Mouse (Mus musculus): ENCODE measurements around the gene Hcn2. TPM values are rescaled to one million over a fixed set of nuclear protein-coding genes. Genes with fewer than 3 reads are reported as not detected.
"Not testable (repeated sequence)": the region's sequence is repeated elsewhere in the genome, so short reads cannot be mapped to it uniquely, and the experiment has no call there.

Hcn2 gene
- total RNA-seq, 1 experiment from 2014 or later = not detected

DNA sequence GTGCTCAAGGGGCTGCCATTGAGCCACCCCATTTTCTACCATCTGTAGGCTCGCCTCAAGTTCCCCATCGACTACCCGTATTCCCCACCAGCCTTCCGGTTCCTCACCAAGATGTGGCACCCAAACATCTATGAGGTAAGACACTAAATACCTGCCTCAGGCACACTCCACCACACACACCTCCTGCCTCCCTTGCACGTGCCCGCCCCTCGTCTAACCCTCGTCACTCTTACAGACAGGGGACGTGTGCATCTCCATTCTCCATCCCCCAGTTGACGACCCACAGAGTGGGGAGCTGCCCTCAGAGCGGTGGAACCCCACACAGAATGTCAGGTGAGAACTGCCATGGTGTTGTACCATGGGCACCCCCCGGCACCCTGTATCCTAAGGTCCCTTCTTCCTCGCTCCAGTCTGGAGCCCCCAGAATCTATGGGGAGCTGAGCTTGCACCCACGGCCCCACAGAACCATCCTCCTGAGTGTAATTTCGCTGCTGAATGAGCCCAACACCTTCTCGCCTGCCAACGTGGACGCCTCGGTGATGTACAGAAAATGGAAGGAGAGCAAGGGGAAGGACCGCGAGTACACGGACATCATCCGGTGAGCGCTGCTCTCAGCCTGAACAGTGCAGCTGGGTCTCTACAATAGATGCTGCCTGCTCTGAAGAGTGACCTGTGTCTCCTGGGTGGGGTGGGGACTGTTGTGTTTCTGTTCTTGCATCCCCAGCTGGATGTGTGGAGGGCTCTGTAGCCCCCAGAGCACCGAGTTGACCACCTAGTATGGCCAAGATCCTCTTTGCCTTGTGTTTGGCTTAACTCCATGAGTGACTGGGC lies 31.4 kb upstream of the Hcn2 start:
- ATAC-seq (replicated peaks; ENCODE audit: insufficient number of reproducible peaks, low FRiP score, low TSS enrichment, poor library complexity, severe bottlenecking) = no peak

- no peak for ATAC-seq (replicated peaks; ENCODE audit: insufficient number of reproducible peaks, low FRiP score, low TSS enrichment, poor library complexity, severe bottlenecking)
Observed at GRCm38 (mm10) chr10:79686219-79686618, 30.2 kb upstream of the Hcn2 start.

- no peak for ATAC-seq (replicated peaks; ENCODE audit: insufficient number of reproducible peaks, low FRiP score, low TSS enrichment, poor library complexity, severe bottlenecking)
Observed at GRCm38 (mm10) chr10:79686691-79687090, 29.7 kb upstream of the Hcn2 start.

DNA sequence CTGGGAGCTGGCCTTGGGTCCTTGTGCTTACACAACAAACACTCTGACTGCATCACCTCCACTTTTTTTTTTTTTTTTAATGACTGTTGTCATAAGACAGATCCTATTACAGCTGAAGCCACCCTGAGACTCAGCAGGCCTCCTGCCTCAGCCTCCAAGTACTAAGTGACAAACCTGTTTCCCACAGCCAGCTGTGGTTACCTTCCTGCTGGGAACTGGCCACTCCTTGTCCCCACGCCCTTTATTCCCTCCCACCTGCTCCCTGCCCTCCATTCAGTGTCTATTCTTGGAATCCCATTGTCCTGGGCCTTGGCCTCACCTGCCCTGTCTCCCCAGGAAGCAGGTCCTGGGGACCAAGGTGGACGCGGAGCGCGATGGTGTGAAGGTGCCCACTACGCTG lies 28.9 kb upstream of the Hcn2 start:
- no peak for ATAC-seq (replicated peaks; ENCODE audit: insufficient number of reproducible peaks, low FRiP score, low TSS enrichment, poor library complexity, severe bottlenecking)

GRCm38 (mm10) chr10:79688720-79689119 lies 27.7 kb upstream of the Hcn2 start, which contains the start of gene Gzmm:
Gzmm (plus strand) TSS chr10:79689020.
- no peak for ATAC-seq (replicated peaks; ENCODE audit: insufficient number of reproducible peaks, low FRiP score, low TSS enrichment, poor library complexity, severe bottlenecking)

DNA sequence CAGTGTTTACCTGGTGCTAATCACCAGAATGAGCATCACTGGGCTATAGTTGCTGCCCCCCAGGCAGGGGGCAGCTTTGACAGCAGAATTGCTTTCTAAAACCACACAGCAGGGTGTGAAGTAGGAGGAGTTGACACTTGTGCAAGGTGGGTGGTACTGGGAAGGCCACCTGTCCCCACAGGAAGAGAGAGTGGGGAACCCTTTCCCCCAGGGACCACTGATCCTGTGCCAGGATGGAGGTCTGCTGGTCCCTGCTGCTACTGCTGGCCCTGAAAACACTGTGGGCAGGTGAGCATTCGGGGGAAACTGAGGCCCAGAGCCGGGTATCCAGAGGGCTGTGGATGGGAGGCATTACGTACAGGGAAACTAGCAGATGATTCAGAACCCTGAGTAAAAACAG lies 27.3 kb upstream of the Hcn2 start:
- ATAC-seq (replicated peaks; ENCODE audit: insufficient number of reproducible peaks, low FRiP score, low TSS enrichment, poor library complexity, severe bottlenecking) = no peak

- ATAC-seq (replicated peaks; ENCODE audit: insufficient number of reproducible peaks, low FRiP score, low TSS enrichment, poor library complexity, severe bottlenecking) = no peak
Observed at GRCm38 (mm10) chr10:79691986-79692548, 24.4 kb upstream of the Hcn2 start.

- ATAC-seq (replicated peaks; ENCODE audit: insufficient number of reproducible peaks, low FRiP score, low TSS enrichment, poor library complexity, severe bottlenecking) = no peak
Observed at GRCm38 (mm10) chr10:79693580-79694378, 22.7 kb upstream of the Hcn2 start.

DNA sequence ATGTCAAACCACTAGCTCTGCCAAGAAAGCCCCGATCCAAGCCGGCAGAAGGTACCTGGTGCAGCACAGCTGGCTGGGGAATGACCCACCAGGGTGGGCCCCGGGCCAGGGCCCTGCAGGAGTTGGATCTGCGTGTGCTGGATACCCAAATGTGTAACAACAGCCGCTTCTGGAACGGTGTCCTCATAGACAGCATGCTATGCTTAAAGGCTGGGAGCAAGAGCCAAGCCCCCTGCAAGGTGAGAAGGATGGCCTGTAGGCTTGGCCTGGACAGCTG lies 22.1 kb upstream of the Hcn2 start:
- no peak for ATAC-seq (replicated peaks; ENCODE audit: insufficient number of reproducible peaks, low FRiP score, low TSS enrichment, poor library complexity, severe bottlenecking)

- peak; percentile 68 for ATAC-seq (replicated peaks; ENCODE audit: insufficient number of reproducible peaks, low FRiP score, low TSS enrichment, poor library complexity, severe bottlenecking)
Observed at GRCm38 (mm10) chr10:79695231-79696128, 21.0 kb upstream of the Hcn2 start.

DNA sequence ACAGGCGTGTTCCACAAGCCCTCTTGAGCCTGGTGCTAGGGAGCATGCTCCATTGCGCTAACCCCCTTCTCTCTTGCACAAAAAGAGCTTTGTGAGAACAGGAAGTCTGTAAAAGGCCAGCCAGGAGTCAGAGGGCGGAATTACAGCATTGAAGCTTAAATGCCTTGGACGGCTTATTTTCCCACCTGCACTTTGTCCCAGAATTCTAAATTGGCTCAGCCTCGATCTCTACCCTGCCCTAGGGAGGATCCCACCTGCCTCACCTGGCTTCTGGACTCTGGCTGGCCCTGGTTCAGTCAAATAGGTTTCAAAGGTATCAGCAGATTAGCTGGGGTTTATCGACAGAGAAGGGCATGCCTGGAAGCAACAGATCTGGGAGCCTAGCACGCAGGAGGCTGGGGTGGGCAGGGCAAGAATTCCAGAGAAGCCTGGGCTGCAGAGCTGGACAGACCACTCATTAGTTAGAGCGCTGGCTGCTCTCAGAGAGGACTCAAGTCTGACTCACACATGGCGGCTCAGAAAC lies 20.2 kb upstream of the Hcn2 start:
- no peak; the same call in 1 of the 2 replicates for ATAC-seq (replicated peaks; ENCODE audit: insufficient number of reproducible peaks, low FRiP score, low TSS enrichment, poor library complexity, severe bottlenecking)

GRCm38 (mm10) chr10:79697916-79698315 lies 18.5 kb upstream of the Hcn2 start:
- ATAC-seq (replicated peaks; ENCODE audit: insufficient number of reproducible peaks, low FRiP score, low TSS enrichment, poor library complexity, severe bottlenecking) = no peak

- ATAC-seq (replicated peaks; ENCODE audit: insufficient number of reproducible peaks, low FRiP score, low TSS enrichment, poor library complexity, severe bottlenecking) = no peak
Observed at GRCm38 (mm10) chr10:79698459-79698858, 18.0 kb upstream of the Hcn2 start.

GRCm38 (mm10) chr10:79700676-79701075 lies 15.8 kb upstream of the Hcn2 start:
- no peak for ATAC-seq (replicated peaks; ENCODE audit: insufficient number of reproducible peaks, low FRiP score, low TSS enrichment, poor library complexity, severe bottlenecking)

DNA sequence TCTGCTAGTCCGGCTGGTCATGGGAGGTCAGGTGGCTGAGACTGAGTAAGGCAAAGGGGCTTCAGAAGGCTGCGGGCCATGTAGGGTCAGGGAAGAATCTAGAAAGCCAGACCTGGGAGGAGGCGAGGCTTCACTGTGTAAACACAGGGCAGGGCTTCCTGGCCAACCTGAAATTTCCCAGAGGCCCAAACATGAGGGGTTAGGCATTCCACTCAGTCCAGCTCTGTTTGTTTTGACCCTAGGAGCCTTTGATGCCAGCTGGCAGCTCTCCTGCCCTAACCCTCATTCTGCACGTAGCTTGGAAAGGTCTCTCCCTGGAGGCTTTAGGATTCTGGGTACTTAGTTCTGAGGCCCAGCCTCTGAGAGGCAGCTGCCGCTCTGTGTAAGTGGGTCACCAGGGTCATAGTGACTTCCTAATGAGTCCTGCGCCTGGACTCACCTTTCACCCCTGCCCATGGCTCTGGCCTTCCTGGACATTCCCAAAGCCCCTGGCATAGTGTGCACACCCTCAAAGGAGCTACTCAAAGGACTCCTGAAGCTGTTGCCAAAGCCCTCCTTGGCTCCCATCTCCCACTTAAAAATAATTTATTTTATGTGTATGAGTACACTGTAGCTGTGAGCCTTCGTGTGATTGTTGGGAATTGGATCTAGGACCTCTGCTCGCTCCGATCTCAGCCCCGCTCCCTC lies 14.8 kb upstream of the Hcn2 start:
- ATAC-seq (replicated peaks; ENCODE audit: insufficient number of reproducible peaks, low FRiP score, low TSS enrichment, poor library complexity, severe bottlenecking) = no peak

DNA sequence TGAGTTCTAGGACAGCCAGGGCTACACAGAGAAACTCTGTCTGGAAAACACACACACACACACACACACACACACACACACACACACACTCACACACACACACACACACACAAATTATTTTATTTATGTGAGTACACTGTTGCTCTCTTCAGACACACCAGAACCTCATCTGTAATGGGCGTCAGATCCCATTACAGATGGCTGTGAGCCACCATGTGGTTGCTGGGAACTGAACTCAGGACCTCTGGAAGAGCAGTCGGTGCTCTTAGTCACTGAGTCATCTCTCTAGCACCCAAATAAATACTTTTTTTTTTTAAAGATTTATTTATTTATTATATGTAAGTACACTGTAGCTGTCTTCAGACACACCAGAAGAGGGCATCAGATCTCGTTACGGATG lies 13.5 kb upstream of the Hcn2 start:
- ATAC-seq (replicated peaks; ENCODE audit: insufficient number of reproducible peaks, low FRiP score, low TSS enrichment, poor library complexity, severe bottlenecking) = not testable (repeated sequence)

GRCm38 (mm10) chr10:79703541-79703940 lies 12.9 kb upstream of the Hcn2 start:
- no peak for ATAC-seq (replicated peaks; ENCODE audit: insufficient number of reproducible peaks, low FRiP score, low TSS enrichment, poor library complexity, severe bottlenecking)

Data from monocyte, adult 5-6 weeks (primary cell).